Mouse (Mus musculus): ENCODE data around the gene Pltp.
"Not testable (repeated sequence)": the region's sequence is repeated elsewhere in the genome, so short reads cannot be mapped to it uniquely, and the experiment has no call there.

Gene Pltp

GRCm38 (mm10) chr2:164806614-164807013 lies 50.9 kb downstream of the Pltp start:
- no peak for DNase-seq (ENCODE audit: low spot score in 2 of 2)

- DNase-seq (ENCODE audit: low spot score in 2 of 2) = no peak
These were observed 52.2 kb downstream of the Pltp start for GRCm38 (mm10) chr2:164805332-164805718.

- peak; percentile 99 for DNase-seq (ENCODE audit: low spot score in 2 of 2)
These were observed 52.8 kb downstream of the Pltp start, which contains the start of the genes Acot8 and Zswim3 for GRCm38 (mm10) chr2:164804533-164805331. TSS of gene Acot8 (minus strand) at chr2:164804882. TSS of gene Zswim3 (plus strand) at chr2:164805098.

- no peak for DNase-seq (ENCODE audit: low spot score in 2 of 2)
These were observed 53.6 kb downstream of the Pltp start for GRCm38 (mm10) chr2:164803921-164804313.

- DNase-seq (ENCODE audit: low spot score in 2 of 2) = no peak
These were observed 54.1 kb downstream of the Pltp start for GRCm38 (mm10) chr2:164803201-164803920.

- DNase-seq (ENCODE audit: low spot score in 2 of 2) = no peak
These were observed 57.1 kb downstream of the Pltp start for GRCm38 (mm10) chr2:164800252-164801004.

GRCm38 (mm10) chr2:164798554-164798953 lies 59.0 kb downstream of the Pltp start:
- DNase-seq (ENCODE audit: low spot score in 2 of 2) = not testable (repeated sequence)

- no peak for DNase-seq (ENCODE audit: low spot score in 2 of 2)
These were observed 61.6 kb downstream of the Pltp start for GRCm38 (mm10) chr2:164795868-164796267.

GRCm38 (mm10) chr2:164794293-164794692 lies 63.2 kb downstream of the Pltp start:
- DNase-seq (ENCODE audit: low spot score in 2 of 2) = peak; percentile 89 to 90

- no peak for DNase-seq (ENCODE audit: low spot score in 2 of 2)
These were observed 63.7 kb downstream of the Pltp start for GRCm38 (mm10) chr2:164793772-164794171.

- peak; percentile 47 to 60 for DNase-seq (ENCODE audit: low spot score in 2 of 2)
These were observed 64.3 kb downstream of the Pltp start for GRCm38 (mm10) chr2:164793236-164793635.

- DNase-seq (ENCODE audit: low spot score in 2 of 2) = no peak
These were observed 64.9 kb downstream of the Pltp start for GRCm38 (mm10) chr2:164792400-164793190.

GRCm38 (mm10) chr2:164791841-164792261 lies 65.7 kb downstream of the Pltp start:
- no peak for DNase-seq (ENCODE audit: low spot score in 2 of 2)

GRCm38 (mm10) chr2:164790451-164790850 lies 67.1 kb downstream of the Pltp start:
- DNase-seq (ENCODE audit: low spot score in 2 of 2) = no peak

Data from right cerebral cortex, postnatal 10 days (tissue).